Mouse (Mus musculus): Measurements from ENCODE around the gene Eml3.

Eml3 gene

DNA sequence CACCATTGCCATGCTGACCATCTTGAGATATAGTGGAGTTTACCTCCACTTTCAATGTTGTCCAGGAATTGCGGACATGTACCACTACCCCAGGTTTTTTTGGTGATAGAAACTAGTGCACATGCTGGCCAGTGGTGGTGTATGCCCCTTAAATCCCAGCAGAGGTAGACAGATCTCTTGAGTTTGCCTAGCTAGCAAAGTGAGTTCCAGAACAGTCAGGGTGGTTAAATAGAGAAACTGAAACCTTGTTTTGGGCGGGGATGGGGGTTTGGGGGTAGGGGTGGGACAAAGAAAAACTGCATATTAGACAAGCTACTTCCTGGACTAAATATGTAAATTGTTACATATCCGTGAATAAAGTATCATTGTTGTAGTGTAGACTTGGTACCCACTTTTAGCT, 10.4 kb upstream of the Eml3 start:
- no peak for DNase-seq

DNA sequence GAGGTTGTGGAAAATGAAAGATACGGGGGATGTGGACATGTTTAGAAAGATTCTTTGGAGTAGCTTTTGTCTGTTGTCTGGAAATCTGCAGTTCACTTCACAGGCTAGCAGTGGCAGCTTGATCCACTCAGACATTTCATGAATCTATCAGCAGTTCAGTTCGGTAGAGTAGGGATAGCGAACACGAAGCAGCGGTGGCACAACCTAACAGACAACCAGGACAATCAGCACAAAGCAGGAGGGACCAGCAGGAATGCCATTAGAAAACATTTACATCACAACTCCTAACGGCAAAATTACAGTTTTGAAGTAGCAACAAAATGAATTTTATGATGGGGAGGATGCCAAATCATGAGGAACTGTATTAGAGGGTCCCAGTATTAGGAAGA, 9.7 kb upstream of the Eml3 start:
- DNase-seq, result no peak

DNA sequence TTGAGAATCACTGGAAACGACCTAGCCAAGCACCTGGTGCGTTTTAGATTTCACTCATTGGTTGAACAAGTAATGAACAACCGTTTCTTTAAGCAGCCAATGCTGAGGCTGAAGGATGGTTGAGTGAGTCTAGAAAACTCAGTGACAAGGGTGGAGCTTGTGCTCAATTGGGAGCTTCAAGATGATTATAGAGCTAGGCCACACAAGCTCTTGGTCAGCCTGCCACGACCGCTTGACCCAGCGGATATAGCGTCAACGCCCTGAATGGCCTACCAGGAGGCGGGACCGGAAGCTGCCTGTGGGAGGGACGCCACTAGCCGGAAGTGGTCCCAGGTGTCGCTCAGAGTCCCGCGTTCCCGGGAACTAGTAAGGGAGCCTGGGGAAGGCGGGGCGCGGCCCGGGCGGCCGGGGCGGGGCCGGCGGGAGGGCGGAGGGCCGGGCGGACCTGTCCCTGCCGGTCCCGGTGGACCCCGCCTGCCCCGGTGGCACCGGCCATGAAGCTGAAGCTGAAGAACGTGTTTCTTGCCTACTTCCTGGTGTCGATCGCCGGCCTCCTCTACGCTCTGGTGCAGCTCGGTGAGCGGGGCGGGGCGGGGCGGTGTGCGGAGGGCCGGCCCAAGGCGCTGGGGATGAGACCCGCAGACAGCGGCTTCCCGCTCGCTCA, 9.1 kb upstream of the Eml3 start, which contains the start of gene B3gat3:
Gene B3gat3, plus strand, starts transcription at position 302 of the 664 bp plus-strand sequence.
- peak; percentile 96 to 98 for DNase-seq

DNA sequence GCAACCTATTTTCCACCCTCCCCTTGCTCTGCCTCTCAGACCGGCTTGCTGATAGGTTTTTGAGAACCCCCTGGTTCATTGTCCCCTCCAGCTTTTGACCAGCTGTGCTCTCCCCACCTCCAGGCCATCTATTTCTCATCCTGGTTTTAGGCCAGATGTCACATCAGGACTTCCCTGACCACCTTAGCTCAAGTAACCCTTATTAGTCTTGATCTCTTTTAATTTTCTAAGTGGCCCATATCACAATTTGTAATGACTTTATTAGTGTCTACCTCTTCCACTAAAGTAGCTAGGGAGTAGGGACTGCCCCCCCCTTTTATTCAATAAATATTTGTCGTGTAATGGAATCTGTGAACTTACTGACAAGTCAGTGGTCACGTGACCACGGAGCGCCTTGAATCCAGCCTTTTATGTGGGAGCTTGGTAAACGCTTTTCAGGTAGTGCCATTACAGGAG, 8.5 kb upstream of the Eml3 start:
- peak; percentile 66 to 69 for DNase-seq

DNA sequence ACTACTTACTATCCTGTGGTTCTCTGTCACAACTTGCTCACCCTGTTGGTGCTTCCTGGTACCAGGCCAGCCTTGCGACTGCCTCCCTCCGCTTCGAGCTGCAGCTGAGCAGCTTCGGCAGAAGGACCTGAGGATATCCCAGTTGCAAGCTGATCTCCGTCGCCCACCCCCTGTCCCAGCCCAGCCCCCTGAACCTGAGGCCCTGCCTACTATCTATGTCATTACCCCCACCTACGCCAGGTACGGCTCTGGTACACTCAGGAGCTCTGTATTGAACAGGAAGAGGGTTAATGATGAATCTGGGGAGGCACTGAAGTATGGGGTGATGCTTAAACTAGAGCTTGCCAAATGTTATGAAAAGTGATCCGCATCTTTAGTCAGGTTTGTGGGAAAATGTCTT, 7.6 kb upstream of the Eml3 start:
- no peak for DNase-seq

DNA sequence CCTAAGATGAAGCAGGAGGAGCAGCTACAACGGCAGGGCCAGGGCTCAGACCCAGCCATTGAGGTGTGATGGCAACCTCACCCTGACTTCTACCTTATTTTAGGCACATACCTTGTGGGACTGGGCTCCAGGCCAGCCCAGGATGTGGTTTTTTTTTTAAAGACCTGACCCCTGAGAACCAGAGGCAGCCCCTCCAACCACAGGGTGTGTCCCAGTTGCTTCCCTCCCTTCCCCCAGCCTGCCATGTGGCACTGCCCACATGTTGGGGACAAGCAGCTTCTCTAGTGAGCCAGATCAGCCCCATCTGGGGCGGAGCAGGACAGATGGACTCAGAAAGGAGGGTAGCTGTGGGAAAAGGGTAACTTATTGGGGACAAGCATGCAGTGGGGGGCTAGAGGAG, 2.6 kb upstream of the Eml3 start:
- DNase-seq, result no peak

DNA sequence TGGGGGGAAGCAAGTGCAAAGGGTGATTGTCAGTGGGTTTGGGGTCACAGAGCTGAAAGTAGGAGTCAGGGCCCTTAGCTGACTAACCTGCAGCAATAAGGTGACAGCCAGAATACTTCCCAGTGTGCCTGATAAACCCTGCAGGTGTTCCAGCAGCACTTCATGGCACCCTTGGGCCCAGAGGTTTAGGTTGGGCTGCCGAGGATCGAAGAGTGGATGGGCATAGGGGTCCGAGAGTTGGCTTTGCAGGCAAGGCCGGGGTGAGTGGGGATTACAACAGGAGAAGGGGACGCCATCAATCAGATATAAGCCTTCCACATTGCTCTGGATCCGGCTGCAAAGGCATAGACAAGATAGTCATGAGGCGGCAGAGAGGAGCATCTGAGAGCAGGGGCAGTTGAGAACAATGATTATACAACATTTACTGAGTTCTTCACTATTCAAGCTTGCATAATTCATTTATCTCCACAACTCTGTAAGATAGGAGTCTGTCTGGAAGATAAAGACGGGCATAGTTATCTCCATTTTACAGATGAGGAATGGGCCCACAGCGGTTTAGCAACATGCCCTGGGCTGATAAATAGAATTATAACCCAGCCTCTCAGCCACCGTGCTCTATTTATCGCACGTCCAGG, 1.3 kb upstream of the Eml3 start:
- DNase-seq, result no peak

DNA sequence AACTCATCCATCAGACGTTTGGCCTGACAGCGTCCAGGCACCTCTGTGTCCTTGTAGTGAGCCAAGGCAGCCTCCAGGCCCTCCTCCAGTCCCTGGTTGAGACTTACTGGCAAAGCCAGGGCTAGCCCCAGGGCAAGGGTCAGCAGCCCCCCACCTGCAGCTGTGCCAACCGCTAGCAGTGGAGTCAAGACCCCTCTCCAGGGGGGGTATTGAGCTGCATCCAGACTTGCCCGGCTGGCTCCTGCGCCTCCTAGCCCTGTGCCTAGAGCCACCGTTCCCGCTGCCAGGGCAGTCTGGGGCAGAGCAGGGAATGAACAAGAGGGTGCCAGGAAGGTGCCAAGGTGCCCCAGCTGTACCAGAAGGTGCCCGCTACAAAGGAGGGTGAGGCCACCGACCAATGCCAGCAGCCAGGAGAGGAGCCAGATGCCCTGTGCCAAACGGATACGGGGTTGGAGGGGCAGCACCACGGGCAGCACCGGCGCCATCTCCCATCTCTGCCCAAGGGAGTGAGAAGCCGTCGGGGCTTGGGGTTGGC, 596 bp upstream of the Eml3 start:
- no peak for DNase-seq

DNA sequence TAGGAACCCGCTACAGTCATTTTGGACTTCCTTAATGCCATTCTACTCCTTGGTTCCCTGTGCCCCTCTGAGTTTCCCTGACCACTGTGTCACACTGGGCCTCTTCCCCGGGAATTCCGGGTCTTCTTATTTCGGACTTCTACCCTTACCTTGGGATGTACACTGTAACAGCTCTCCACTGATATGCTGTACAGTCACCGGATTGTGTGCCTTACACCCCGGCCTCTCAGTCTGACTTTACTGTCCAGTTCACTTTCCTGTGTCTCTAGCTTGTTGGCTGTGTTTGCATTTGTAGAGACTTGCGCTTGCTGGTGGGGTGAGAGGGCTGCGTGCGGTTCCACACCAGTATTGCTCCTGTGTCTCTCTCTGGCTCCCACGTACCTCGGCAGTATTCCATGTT, 765 bp downstream of the Eml3 start:
- no peak for DNase-seq

DNA sequence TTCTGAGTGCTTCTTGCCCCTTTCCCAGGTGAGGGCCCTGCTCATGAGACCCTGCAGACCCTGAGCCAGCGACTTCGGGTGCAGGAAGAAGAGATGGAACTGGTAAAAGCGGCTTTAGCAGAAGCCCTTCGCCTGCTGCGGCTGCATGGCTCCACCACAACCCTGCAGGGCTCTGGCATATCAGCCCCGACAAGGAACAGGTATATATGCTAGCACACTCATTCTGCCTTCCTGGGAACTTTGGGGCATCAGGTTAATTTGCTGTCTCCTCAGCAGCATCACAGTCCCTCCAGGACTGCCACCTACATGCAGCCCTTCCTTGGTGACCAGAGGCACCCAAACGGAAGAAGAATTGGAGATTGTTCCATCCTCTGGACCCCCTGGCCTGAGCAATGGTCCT, 1.4 kb downstream of the Eml3 start:
- DNase-seq, result no peak

DNA sequence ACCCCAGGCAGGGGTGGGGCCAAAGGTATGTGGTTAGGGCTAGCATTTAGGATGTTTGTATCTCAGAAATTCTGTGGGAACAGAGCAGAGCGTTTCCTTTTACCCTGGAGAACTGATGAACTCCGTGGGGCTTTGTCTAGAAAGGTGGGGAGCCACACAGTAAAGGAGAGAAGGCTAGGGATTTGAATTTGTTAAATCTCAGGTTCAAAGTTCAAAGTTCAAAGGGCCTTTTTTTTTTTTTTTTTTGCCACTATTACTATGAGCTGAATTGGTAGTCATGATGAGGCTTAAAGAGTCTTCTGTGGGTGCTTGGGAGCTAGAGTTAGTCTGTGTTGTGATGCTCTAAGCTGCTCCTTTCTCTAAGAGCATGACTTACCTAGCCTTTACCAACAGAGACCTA, 7.4 kb downstream of the Eml3 start:
- no peak for DNase-seq

DNA sequence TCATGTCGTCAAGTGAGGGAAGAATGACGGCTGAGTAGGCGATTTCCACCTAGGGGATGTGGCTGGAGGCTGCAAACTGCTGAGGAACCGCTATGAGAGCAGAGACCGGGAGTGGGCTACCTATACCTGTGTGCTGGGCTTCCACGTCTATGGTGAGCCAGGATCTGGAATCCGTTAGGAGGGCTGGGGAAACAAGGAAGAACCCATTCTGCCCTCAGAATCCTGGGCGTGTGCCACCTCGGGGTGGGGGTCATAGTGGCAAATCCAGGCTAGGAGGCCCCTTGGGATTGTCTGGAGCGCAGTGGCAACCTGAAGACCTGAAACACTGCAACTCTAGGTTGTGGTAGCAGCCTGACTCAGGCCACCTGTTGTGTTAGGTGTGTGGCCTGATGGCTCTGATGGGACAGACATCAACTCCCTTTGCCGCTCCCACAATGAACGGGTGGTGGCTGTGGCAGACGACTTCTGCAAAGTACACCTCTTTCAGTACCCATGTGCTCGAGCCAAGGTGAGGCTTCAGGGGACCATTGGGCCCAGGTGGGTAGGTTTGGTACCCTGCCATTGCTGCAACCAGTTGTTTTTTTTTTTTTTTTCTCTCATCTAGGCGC, 11.3 kb downstream of the Eml3 start:
- DNase-seq, result no peak

DNA sequence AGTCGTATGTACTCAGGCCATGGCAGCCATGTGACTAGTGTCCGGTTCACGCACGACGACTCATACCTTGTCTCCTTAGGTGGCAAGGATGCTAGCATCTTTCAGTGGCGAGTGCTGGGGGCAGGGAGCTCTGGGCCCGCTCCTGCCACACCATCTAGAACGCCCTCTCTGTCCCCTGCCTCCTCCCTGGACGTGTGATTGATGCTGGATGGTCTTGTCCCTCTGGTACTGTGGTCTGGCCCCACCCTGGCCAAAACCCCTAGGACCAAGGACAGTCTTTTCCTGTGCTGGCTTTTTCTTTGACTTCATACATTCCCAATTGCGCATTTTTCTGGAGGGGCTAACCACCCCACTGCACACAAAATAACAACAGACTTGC, 11.8 kb downstream of the Eml3 start:
- no peak for DNase-seq

DNA sequence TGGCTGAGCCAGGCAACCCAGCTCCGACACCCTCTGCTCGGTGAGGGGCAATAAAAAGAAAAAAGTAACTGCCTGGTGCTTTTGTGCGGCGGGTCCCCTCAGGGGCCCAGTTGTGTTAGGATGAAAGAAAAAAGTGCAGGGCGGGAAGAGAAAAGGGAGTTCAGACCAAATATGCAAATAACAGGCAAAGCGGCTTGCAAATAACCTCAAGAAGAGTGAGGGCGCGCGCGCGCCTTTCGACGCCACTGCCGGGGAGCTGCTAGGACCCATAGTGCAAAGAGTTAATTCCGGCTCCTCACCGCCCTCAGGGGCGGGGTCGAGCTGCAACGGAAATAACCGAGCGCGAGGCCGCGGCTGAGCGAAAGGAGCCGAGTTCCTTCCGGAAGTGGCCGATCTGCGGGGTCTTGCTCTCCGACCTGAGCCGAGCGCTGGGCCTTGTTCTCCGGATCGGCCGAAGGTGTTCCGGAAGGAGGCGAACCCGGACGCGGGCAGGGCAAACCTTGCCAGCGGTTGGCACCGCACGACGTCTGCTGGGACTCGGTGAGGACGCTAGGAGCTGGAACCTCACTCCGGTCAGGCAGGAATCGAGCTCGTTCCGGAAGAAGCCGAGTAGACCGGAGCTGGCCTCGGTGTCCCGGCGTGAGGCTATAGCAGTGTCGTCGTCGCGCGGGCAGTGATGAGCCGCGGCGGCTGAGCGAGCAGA, 12.3 kb downstream of the Eml3 start, which contains the start of gene Mta2:
Gene Mta2, plus strand, starts transcription at position 361 of the 703 bp plus-strand sequence.
- peak; percentile 98 for DNase-seq

DNA sequence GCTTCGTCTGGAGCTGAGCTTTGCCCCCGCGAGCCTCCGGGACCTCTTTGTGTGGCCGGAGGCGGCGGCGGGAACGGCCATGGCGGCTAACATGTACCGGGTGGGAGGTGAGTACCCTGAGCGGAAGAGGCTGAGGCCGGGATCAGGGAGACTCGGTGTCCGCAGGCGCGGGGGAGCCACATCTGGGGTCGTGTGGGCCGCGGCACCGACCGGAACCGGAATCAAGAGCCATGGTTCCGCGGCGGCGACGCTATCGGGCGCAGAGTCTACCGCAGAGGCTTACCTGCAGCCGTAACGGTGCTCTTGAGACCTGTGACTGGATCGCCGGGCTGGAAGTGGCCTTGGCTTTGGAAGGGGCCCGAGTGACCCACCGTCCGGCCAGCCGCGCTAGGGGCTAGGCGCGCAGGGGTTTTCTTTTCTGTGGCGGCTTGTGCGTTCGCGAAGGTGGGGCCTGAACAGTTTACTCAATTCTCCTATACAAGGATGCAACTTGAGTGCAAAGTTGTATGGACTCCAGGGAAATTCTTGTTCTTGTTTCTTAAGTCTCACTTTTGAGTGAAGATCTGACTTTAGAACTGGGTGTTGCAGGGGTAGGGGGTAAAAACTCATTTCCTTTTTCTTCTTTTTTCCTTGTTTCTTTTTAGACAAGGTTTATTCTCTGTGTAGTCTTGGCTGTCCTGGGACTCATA, 13.1 kb downstream of the Eml3 start:
- peak; percentile 62 to 82 for DNase-seq

DNA sequence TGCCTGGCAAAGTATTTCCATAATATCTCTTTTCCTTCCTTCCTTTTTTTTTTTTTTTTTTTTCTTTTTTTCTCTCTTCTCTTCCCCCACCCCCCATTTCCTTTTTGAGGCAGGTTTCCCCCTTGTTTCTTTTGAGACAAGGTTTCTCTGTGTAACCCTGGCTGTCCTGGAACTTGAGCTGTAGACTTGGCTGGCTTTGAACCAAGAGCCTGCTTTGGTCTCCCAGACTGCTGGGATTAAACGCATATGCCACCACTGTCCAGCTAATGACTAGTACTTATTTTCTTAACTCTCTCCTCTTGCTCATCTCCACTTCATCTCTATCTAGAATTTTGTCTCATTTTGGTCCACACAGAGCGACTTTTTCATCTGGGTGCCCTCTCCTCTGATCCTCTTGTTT, 13.7 kb downstream of the Eml3 start:
- no peak for DNase-seq

DNA sequence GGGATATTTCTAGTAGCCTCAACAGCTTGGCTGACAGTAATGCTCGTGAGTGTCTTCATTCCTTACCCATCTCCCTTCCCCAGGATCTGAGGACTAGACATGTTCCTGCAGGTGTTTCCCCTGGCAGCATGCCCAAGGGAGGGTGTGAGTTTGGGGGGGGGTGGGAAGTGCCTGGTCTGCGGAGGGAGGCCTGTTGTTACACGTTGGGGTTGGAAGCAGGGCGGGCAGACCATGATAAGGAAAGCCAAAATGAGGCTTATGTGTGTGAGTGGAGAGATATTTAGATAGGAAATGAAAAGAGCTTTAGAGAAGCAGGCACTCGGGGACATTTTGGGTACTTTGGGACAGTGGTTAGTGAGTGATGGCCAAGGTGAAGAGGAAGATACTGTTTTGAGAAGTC, 14.7 kb downstream of the Eml3 start:
- DNase-seq, result peak in 1 of 2 experiments; percentile 57

DNA sequence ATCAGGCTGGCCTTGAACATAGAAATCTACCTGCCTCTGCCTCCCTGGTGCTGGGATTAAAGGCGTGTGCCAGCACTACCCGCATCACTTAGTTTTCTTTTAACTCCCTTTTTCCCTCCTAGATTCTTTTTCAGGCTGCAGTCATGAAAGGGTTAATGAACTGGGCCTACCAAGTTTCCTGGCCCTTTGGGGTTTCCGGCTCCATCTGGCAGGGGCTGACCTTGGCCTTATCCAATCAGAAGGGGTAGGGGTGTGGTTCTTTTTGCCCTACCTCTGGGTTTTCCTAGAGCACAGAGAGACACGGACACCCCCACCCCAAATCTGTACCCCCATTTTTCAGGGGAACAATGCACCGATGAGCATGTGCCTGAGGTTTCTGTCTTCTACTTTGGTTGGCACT, 15.4 kb downstream of the Eml3 start:
- DNase-seq, result peak; percentile 89 to 90

DNA sequence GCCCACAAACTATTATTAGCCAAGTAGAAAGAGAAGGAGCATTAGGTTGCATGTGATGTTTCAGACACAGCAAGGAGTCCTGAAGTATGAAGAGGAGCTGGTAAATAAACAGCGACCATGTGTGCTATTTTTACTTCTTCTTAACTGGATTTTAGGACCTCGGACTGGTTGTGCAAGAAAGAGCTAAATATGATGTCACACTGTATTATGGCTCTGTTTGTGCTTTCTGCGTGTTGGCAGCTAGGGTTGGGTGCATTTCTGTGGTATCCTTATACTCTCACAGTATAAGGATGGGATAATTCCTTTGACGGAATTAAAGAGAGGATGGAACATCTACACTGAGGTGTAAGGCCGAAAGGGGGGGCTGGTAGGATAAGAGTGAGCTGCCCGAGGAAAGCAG, 15.9 kb downstream of the Eml3 start:
- DNase-seq, result no peak

DNA sequence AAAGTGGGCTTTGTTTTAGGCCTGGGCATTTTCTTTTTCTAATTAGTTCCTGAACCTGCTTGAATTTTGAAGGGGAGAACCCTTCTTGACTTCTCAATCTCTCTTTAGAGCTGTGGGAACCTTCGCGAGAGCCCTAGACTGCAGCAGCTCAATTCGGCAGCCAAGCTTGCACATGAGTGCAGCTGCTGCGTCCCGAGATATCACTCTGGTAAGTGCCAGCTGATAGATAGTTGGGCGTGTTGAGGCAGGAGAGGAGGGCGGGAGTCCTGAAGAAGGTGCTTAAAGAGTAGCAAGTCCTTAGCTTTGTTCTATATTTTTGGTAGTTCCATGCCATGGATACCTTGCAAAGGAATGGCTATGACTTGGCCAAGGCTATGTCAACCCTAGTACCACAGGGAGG, 17.6 kb downstream of the Eml3 start:
- DNase-seq, result no peak

DNA sequence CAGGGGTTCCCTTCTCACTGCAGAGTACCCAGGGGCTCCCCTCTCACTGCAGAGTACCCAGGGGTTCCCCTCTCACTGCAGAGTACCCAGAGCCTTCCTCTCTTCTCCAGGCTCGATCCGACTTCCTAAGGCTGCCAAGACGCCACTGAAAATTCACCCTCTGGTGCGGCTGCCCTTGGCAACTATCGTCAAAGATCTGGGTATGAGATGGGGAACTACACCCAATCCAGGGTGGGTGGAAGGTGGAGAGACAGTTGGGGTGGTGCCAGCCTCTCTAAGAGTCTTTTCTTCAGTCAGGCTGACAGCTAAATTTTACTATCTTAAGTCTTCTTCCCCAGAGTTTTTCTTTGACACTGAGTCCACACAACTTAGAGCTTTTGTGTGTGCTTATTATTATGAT, 20.8 kb downstream of the Eml3 start:
- DNase-seq, result no peak

DNA sequence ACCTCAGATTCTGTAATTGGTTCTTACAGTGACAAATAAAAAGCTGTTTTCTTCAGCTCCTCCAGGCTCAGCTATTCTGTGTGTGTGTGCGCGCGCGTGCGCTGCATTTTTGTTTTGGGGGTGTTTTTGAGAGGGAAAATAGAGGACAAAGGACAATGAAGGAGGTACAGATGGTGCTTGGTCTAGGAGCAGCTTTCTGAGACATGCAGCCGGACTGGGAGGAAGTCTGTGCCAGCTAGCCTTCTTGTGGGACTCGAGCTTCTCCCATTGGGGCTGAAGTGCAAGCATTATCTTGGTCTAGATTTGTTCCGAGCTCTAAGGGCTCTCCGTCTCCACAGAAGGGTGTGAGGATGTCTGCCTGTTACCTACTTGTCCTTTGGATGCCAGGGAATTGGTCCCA, 22.9 kb downstream of the Eml3 start:
- no peak for DNase-seq
